Mouse (Mus musculus): ENCODE measurements at regions not wholly inside any gene's neighbourhood (a gene's known extent, or its start where the extent isn't known, plus 50 kb on each side); places are given as distances from the start of the nearest gene placed in this dataset.
A peak's percentile ranks its signal among the peaks of the same experiment; 100 is the strongest.

DNA sequence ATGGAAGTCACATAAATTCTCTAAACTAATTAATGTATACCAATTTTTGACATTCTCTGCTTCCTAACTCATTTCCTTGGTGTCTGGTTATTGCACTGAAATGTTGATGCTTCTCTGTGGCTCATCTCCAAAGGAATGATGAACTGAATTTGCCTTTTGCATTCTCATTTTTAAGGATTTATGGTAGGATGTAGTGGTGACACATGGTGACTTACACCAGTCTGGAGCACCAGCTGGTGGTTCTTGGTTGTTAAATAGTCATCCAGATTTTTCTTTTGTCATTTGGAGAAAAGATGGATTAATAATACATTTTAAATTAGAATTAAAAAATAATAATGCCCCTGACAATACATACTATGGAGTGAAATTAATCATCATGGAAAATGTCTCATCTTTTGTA, 1097.2 kb upstream of the Epha7 start:
- no peaks in the 10 kb centered on the region for H3K4me1 ChIP-seq
- no peak for ATAC-seq (ENCODE audit: low FRiP score, low read depth)
- H3K9me3 ChIP-seq: no peaks in the 10 kb centered on the region
- H3K36me3 ChIP-seq: no peaks in the 10 kb centered on the region
- H3K27ac ChIP-seq: no peak overlapping the region
- H3K4me2 ChIP-seq (replicated peaks): no peak overlapping the region
- H3K4me3 ChIP-seq: no peak overlapping the region
- no peak overlapping the region for H3K9ac ChIP-seq
- no peaks in the 10 kb centered on the region for H3K27me3 ChIP-seq (replicated peaks)

- Histone ChIP-seq H3K27ac (no peak overlapping the region), H3K4me1 (no peaks in the 10 kb centered on the region), H3K36me3 (no peaks in the 10 kb centered on the region), H3K27me3 (replicated peaks) (no peaks in the 10 kb centered on the region), H3K4me2 (replicated peaks) (no peak overlapping the region), H3K4me3 (no peak overlapping the region), H3K9me3 (no peaks in the 10 kb centered on the region), H3K9ac (no peak overlapping the region)
- ATAC-seq (ENCODE audit: low FRiP score, low read depth): no peak
- 96% methylated on average over 3 of the region's 3 CpGs for WGBS
Measured at GRCm38 (mm10) chr4:27727761-27728160, 1085.2 kb upstream of the Epha7 start.

GRCm38 (mm10) chr4:27734143-27734542, 1078.8 kb upstream of the Epha7 start:
- Histone ChIP-seq H3K27me3 (replicated peaks) (no peaks in the 10 kb centered on the region), H3K9me3 (no peaks in the 10 kb centered on the region), H3K9ac (no peak overlapping the region), H3K4me1 (no peaks in the 10 kb centered on the region), H3K27ac (no peak overlapping the region), H3K36me3 (no peaks in the 10 kb centered on the region), H3K4me3 (no peak overlapping the region), H3K4me2 (replicated peaks) (no peak overlapping the region)
- ATAC-seq (ENCODE audit: low FRiP score, low read depth): no peak

- H3K9ac ChIP-seq: no peak overlapping the region
- H3K4me1 ChIP-seq: no peaks in the 10 kb centered on the region
- no peak for ATAC-seq (ENCODE audit: low FRiP score, low read depth)
- H3K4me3 ChIP-seq: no peak overlapping the region
- H3K9me3 ChIP-seq: no peaks in the 10 kb centered on the region
- WGBS: 78% methylated on average over 2 of the region's 2 CpGs
- H3K27ac ChIP-seq: no peak overlapping the region
- peaks cover 35% of the 10 kb centered on the region for H3K27me3 ChIP-seq (replicated peaks)
- no peaks in the 10 kb centered on the region for H3K36me3 ChIP-seq
- H3K4me2 ChIP-seq (replicated peaks): no peak overlapping the region
Measured at GRCm38 (mm10) chr4:27781874-27782273, 1031.1 kb upstream of the Epha7 start.

GRCm38 (mm10) chr4:27787070-27787469, 1025.9 kb upstream of the Epha7 start:
- Histone ChIP-seq H3K4me2 (replicated peaks) (no peak overlapping the region), H3K4me1 (no peaks in the 10 kb centered on the region), H3K27me3 (replicated peaks) (peaks cover 46% of the 10 kb centered on the region), H3K4me3 (no peak overlapping the region), H3K9ac (no peak overlapping the region), H3K27ac (no peak overlapping the region), H3K9me3 (no peaks in the 10 kb centered on the region), H3K36me3 (no peaks in the 10 kb centered on the region)
- ATAC-seq (ENCODE audit: low FRiP score, low read depth): peak; percentile 88
- 15% methylated on average over 4 of the region's 4 CpGs for WGBS
